In genomic region chr13:43304018-43304431, GRCm38 (mm10) we compare ENCODE assay signal across 8 mouse cellular contexts. TPM values are rescaled to one million over a fixed set of nuclear protein-coding genes. Genes with fewer than 3 reads are reported as not detected.
DNase-seq lines count a peak whose midpoint lies in the region; ATAC-seq and TF ChIP-seq lines count a peak whose summit lies in the region.

TSS of gene Gfod1 (minus strand) at chr13:43304172.

- peak within 1 kb of the TSS; percentile 100 for H3K4me2 ChIP-seq in heart, embryonic 13.5 days
- peak within 1 kb of the TSS; percentile 99 for H3K4me2 ChIP-seq in liver, embryonic 12.5 days
- peak within 1 kb of the TSS; percentile 100 for H3K4me2 ChIP-seq in stomach, embryonic 15.5 days

- under 1% methylated on average over 53 of the region's 53 CpGs for WGBS in heart, embryonic 13.5 days
- WGBS in liver, embryonic 12.5 days (ENCODE audit: insufficient replicate concordance) = under 1% methylated on average over 53 of the region's 53 CpGs
- under 1% methylated on average over 53 of the region's 53 CpGs for WGBS in stomach, embryonic 15.5 days

- H3K79me3 ChIP-seq in C2C12 (ENCODE audit: low read depth) = peaks cover 39% of the 10 kb centered on the region

- H3K9me3 ChIP-seq in heart, embryonic 13.5 days = 0 out of 2 replicates have a peak, but pooled peaks cover under 1% of the 10 kb centered on the region
- H3K9me3 ChIP-seq in liver, embryonic 12.5 days (replicated peaks) = no peaks in the 10 kb centered on the region
- no peaks in the 10 kb centered on the region for H3K9me3 ChIP-seq in stomach, embryonic 15.5 days

- TF ChIP-seq POLR2A in brain, embryonic 14.5 days (IDR thresholded peaks at IDR 0.05; ENCODE audit: borderline replicate concordance, extremely low read depth, insufficient read depth, insufficient read length, poor library complexity, severe bottlenecking) = no peak

- H3ac ChIP-seq in C2C12 (ENCODE audit: control insufficient read depth, insufficient read length, low read depth) = peak within 1 kb of the TSS; percentile 85

- H3K4me3 ChIP-seq in C2C12 (ENCODE audit: insufficient read depth, poor library complexity, severe bottlenecking) = peak within 1 kb of the TSS; percentile 63
- peak within 1 kb of the TSS; percentile 84 for H3K4me3 ChIP-seq in heart, embryonic 13.5 days
- H3K4me3 ChIP-seq in liver, embryonic 12.5 days = peak within 1 kb of the TSS; percentile 68
- H3K4me3 ChIP-seq in stomach, embryonic 15.5 days (replicated peaks) = peak within 1 kb of the TSS; percentile 69

- DNase-seq in brain, embryonic 14.5 days (ENCODE audit: low read depth) = peak; percentile 97
- DNase-seq in kidney, postnatal 10 days = peak; percentile 97
- peak; percentile 91 to 94 for DNase-seq in natural killer cell, adult 2 months (ENCODE audit: low spot score in 2 of 2)

- H3K36me3 ChIP-seq in C2C12 (ENCODE audit: control insufficient read depth, insufficient read depth) = peaks cover 7% of the 10 kb centered on the region
- H3K36me3 ChIP-seq in heart, embryonic 13.5 days = no peaks in the 10 kb centered on the region
- H3K36me3 ChIP-seq in liver, embryonic 12.5 days = no peaks in the 10 kb centered on the region
- no peaks in the 10 kb centered on the region for H3K36me3 ChIP-seq in stomach, embryonic 15.5 days

- peak within 1 kb of the TSS; percentile 88 for H3K27ac ChIP-seq in heart, embryonic 13.5 days (replicated peaks)
- peak within 1 kb of the TSS; percentile 55 for H3K27ac ChIP-seq in liver, embryonic 12.5 days
- peak within 1 kb of the TSS; percentile 81 for H3K27ac ChIP-seq in stomach, embryonic 15.5 days

- TF ChIP-seq CTCF in C2C12 (IDR thresholded peaks at IDR 0.05; ENCODE audit: control insufficient read depth, insufficient read depth, insufficient read length) = no peak
- peak; percentile 12; the same call in 1 of the 2 replicates for TF ChIP-seq CTCF in brain, embryonic 14.5 days (IDR thresholded peaks at IDR 0.05; ENCODE audit: borderline replicate concordance, extremely low read depth, insufficient read depth, insufficient read length)

- H3K4me1 ChIP-seq in heart, embryonic 13.5 days = peaks cover 47% of the 10 kb centered on the region
- H3K4me1 ChIP-seq in liver, embryonic 12.5 days = peaks cover 48% of the 10 kb centered on the region
- H3K4me1 ChIP-seq in stomach, embryonic 15.5 days = peaks cover 28% of the 10 kb centered on the region

- H3K79me2 ChIP-seq in C2C12 (ENCODE audit: control insufficient read depth, insufficient read depth) = peaks cover 48% of the 10 kb centered on the region

- no peaks in the 10 kb centered on the region for H3K27me3 ChIP-seq in C2C12 (ENCODE audit: control insufficient read depth, insufficient read depth, insufficient read length)
- peaks cover 19% of the 10 kb centered on the region for H3K27me3 ChIP-seq in heart, embryonic 13.5 days (replicated peaks)
- peaks cover 80% of the 10 kb centered on the region for H3K27me3 ChIP-seq in liver, embryonic 12.5 days (replicated peaks)
- H3K27me3 ChIP-seq in stomach, embryonic 15.5 days (replicated peaks) = 0 out of 2 replicates have a peak, but pooled peaks cover 7% of the 10 kb centered on the region

- ATAC-seq in erythroid progenitor cell, adult 5-6 weeks (replicated peaks; ENCODE audit: low FRiP score, poor library complexity, severe bottlenecking) = 0 out of 2 replicates have a peak, but pooled peaks have one; percentile 39
- ATAC-seq in heart, embryonic 13.5 days (ENCODE audit: extremely low read depth, insufficient number of reproducible peaks, low FRiP score, low TSS enrichment) = peak; percentile 90
- peak; percentile 95 for ATAC-seq in liver, embryonic 12.5 days
- ATAC-seq in stomach, embryonic 15.5 days (ENCODE audit: insufficient read depth, low FRiP score, low read depth) = peak; percentile 98

- H3K9ac ChIP-seq in heart, embryonic 13.5 days = peak within 1 kb of the TSS; percentile 89
- peak within 1 kb of the TSS; percentile 69 for H3K9ac ChIP-seq in liver, embryonic 12.5 days
- H3K9ac ChIP-seq in stomach, embryonic 15.5 days = peak within 1 kb of the TSS; percentile 65

TF ChIP-seq in C2C12, 6 proteins besides CTCF, POLR2A, EP300 and RAD21:
- TF ChIP-seq MYOD1 (IDR thresholded peaks at IDR 0.05; ENCODE audit: control insufficient read depth, insufficient read length, low read depth) (no peak), CEBPB (IDR thresholded peaks at IDR 0.05; ENCODE audit: low read depth) (no peak), MAX (IDR thresholded peaks at IDR 0.05) (no peak), USF1 (IDR thresholded peaks at IDR 0.05; ENCODE audit: low read depth) (no peak), FOSL1 (IDR thresholded peaks at IDR 0.05; ENCODE audit: insufficient read depth, low read length, poor library complexity, severe bottlenecking) (no peak), MYOG (IDR thresholded peaks at IDR 0.05; ENCODE audit: control insufficient read depth, extremely low read depth, insufficient read length) (no peak)

RNA-seq across cellular contexts. Expression of gene Gfod1, which starts in this region (rescaled TPM):
- polyA plus RNA-seq in C2C12 (2012; fragmentation: generic; extraction: Trizol) = 10.3 TPM
- 5.6 and 9.8 TPM in 2 replicates for polyA plus RNA-seq in brain, embryonic 14.5 days (2012; rRNA removed)
- 1.1 and 3.4 TPM in 2 replicates for total RNA-seq in erythroid progenitor cell, adult 5-6 weeks (2015; ENCODE audit: low replicate concordance)
- 1.4 and 3.2 TPM in 2 replicates for total RNA-seq in erythroid progenitor cell, adult 5-6 weeks (2017; ENCODE audit: low replicate concordance)
- 0.51 and 0.83 TPM in 2 replicates for polyA plus RNA-seq in heart, embryonic 13.5 days (2015; fragmentation: Nextera tagmentation; extraction: Ambion mirVana)
- polyA plus RNA-seq in liver, embryonic 12.5 days (2016; fragmentation: Nextera tagmentation; extraction: Ambion mirVana) = 0.18 and 0.54 TPM in 2 replicates
- polyA plus RNA-seq in stomach, embryonic 15.5 days (2015; fragmentation: Nextera tagmentation; extraction: Ambion mirVana) = 0.45 and 0.73 TPM in 2 replicates

Comparison
In these comparisons a context has a peak if more than half of its experiments do, and no peak if none do; other contexts are left out.
1. Peak in every context shown above with its lines: DNase-seq, ATAC-seq, H3K4me3 ChIP-seq and H3K27ac ChIP-seq.
2. Peak in ATAC-seq, H3K4me3 ChIP-seq, H3K27ac ChIP-seq, H3K9ac ChIP-seq and H3K4me2 ChIP-seq in heart, embryonic 13.5 days; RNA of the gene not detected or under 1 TPM.
3. Peak in ATAC-seq, H3K4me3 ChIP-seq, H3K27ac ChIP-seq, H3K9ac ChIP-seq and H3K4me2 ChIP-seq in liver, embryonic 12.5 days; RNA of the gene not detected or under 1 TPM.
4. Peak in ATAC-seq, H3K4me3 ChIP-seq, H3K27ac ChIP-seq, H3K9ac ChIP-seq and H3K4me2 ChIP-seq in stomach, embryonic 15.5 days; RNA of the gene not detected or under 1 TPM.
5. ATAC-seq: peak in every context shown above with its lines; median percentile 98 in stomach, embryonic 15.5 days; 95 in liver, embryonic 12.5 days; 90 in heart, embryonic 13.5 days; 39 in erythroid progenitor cell, adult 5-6 weeks.